Mouse (Mus musculus) thymus, postnatal 25 days (tissue): ENCODE measurements at regions not wholly inside any gene's neighbourhood (a gene's known extent, or its start where the extent isn't known, plus 50 kb on each side); places are given as distances from the start of the nearest gene placed in this dataset.

Experiments
- DNase-seq: peaks from one replicate; pipeline ENCODE4 v3.0.0; 2022

- no peak for DNase-seq
Observed at GRCm38 (mm10) chr13:35214219-35214618, 187.3 kb upstream of the Eci2 start.

DNA sequence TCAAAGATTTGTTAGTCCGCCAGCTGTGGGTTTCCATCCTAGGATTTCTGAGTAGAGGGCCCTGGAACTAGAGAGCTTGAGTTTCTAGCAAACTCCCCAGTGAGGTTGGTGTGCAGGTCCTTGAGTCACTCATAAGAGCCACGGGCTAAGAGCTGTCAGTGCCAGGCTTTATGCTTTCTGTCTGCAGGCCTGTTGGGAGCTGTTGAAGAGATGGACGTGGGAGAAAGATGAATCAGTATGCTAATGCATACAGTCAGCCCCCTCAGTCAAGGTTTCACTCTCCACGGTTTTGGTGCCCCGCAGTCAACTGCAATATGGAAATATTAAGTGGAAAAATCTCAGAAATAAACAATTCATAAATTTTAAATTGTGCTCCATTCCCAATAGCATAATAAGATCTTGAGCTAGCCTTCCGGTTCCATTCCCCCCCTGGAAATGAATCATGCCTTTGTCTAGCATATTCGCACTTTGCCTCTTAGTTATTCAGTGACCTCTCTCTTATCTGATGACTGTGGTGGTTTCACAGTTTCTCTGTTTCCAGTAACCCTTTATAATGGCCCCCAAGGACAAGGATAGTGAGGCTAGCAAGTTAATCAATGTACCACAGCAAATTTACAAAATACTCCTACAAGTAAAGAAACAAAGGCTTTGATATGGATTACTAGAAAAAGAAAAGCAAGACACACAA lies 199.4 kb upstream of the Eci2 start:
- no peak for DNase-seq

DNA sequence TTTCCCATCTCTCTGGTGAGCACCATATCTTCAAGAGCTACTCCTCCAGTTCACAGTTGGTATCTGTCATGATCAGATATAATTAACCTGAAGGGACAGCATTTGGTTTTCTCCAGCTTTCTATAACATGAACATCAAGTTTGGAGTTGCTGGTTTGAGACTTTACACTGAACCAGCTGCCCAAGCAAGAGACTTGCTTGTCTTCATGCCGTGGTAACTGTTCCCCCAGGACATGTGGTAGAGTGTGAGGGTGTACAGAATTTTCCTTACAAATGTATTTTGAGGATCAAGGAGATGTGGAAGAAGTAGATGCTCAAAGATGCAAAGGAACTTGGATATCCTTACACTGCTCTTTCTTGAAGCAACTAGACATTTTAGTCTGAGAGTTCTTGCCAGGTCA lies 200.0 kb upstream of the Eci2 start:
- DNase-seq = no peak

GRCm38 (mm10) chr13:35229601-35230000 lies 202.7 kb upstream of the Eci2 start:
- no peak for DNase-seq

- no peak for DNase-seq
Observed at GRCm38 (mm10) chr13:35233636-35234035, 206.7 kb upstream of the Eci2 start.

GRCm38 (mm10) chr13:35241443-35241842 lies 214.5 kb upstream of the Eci2 start:
- DNase-seq = no peak

DNA sequence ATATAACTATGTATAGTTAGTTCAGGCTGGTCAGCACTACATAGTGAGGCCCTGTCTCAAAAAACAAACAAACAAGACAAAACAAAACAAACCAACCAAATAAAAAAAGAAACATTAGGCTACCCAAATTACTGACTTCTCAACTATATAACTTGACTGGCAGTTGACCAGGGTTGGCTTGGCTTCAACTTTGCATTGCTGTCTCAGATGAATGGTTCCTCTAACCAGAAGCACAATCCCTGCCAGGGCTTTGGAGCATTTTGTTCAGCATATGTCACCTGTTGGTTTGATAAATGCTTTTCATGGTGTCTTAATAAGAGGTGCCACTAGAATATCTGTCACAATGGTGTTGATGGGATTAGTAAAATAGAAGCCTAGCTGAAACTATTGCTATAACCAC lies 217.1 kb upstream of the Eci2 start:
- no peak for DNase-seq

GRCm38 (mm10) chr13:35257386-35257785 lies 230.5 kb upstream of the Eci2 start:
- DNase-seq = no peak

DNA sequence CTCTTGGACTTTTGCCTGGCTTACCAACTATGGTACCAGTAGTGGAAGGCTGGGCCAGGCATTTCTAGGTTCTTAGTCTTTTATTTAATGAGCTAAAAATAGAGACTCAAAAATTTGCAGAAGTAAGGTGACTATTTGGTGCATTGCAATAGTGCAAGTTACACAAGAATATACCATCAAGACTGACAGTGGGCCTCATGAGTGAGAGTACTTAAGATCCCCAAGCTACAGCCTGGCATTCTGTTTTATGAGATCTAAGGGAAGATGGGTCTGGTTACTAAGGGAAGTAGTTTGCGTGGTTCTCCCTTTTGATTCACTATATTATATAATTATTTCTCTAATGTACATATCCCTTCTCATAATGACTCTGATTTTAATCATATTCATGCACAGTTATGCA lies 231.8 kb upstream of the Eci2 start:
- no peak for DNase-seq

DNA sequence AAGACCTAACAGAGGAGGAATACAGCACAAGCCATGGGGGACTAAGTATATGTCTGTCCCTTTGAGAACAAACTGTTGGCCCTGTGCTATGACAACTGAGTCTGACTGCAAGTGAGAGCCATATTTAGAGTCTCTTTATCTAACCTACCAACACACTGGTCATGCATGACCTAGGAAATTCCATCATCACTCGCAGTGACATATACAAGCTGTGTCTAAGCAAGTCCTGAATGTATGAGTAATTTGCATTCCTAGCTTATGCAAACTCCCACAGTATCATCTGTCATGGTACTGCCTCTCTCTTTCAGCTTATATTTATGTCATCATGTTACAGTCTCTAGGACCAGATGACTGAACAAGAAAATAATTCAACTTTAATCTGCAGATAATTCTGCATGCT lies 257.1 kb upstream of the Eci2 start:
- no peak for DNase-seq

- DNase-seq = no peak
Observed at GRCm38 (mm10) chr13:35302088-35302487, 275.2 kb upstream of the Eci2 start.

DNA sequence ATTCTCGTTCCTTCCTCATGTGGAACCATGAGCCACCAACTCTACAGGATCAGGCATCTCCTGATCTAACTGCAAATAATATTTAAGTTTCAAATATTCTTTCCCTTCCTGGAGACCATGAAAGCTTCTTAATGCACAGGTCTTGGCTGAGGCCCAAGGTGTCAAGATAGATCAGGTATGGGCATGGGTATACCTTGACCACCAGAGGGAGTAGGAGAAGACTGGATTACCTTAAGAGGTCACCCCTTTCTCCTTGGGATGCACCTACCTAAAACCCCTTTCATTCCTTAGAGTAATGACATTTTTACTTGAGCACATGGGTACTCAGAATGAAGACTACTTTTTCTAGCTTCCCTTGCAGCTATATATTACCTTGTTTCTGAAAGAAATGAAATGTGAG lies 289.9 kb upstream of the Eci2 start:
- DNase-seq = no peak

DNA sequence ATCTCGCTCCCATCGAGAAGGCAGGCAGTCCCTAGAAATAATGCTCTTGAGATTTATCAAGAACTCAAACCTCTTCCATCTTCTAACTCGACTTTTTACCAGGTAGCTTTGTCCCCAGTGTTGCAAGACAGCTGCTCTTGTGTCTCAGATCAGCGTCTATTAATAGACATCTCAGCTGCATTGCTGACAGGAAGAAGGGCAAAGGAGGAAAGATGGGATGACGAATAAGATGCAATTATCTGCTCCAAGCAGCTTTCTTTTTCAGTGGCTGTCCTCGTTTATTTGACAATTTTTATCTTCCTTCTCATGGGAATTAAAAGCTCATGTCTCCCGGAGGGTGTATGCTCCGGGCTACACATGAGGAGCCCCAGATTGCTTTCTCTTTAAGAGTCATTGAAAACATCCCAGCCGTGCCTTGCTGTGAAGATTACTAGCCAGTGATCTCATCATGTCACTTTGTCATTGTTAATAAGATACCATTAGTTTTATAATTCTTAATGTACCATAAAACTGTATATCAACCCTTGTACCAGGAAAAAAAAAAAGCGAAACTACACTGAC lies 299.9 kb upstream of the Eci2 start:
- no peak for DNase-seq

- no peak for DNase-seq
Observed at GRCm38 (mm10) chr13:35328320-35328719, 301.4 kb upstream of the Eci2 start.

DNA sequence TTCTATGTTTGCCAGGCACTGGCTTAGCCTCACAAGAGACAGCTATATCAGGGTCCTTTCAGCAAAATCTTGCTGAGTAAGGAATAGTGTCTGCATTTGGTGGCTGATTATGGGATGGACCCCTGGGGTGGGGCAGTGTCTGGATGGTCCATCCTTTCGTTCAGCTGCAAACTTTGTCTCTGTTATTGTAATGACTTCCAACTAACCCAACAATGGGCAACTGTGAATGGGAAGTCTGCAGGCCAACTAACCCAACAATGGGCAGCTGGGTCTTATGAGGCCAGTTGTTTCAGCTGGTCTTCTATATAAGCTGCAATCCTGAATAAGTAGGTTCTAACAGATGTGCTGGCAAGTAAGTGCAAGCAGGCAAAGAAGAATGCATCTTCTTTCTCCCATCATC lies 304.0 kb upstream of the Eci2 start:
- no peak for DNase-seq

GRCm38 (mm10) chr13:35345507-35346129 lies 314.0 kb upstream of the Cdyl start:
- DNase-seq = no peak

DNA sequence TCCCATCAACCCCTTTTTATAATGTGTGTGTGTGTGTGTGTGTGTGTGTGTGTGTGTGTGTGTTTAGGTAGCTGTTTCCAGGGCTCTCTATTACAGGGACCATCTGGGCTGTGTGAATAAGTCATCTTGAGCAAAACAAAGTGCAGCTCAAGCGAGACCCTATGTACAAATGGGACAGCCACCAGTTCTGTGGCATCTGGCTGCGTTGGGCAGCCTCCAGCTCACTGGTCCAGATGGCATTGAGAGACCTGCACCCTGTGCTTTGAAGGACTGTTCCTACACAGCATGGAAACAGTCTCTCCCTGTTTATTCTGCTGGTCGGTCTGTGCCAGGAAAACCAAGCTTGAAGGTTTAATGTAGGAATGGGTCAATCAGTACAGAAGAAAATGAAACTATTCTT lies 311.4 kb upstream of the Cdyl start:
- DNase-seq = no peak

DNA sequence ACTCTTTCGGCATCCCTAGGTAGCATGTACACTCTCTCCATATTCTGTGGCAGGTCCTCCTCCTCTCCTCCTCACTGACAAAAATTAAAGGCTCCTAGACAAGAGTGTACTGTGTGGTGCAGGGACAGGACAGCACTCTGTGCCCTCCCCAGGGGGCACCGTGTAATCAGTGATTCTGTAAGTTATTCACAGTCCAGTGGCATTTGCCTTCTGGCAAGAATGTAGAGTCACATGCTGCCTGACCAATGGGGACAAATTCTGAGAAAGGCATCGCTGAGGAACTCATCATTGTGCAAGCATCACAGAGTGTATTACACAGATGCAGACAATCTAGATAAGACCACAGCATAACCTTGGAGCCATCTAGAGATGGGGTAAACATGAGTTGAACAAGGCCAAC lies 300.3 kb upstream of the Cdyl start:
- no peak for DNase-seq

DNA sequence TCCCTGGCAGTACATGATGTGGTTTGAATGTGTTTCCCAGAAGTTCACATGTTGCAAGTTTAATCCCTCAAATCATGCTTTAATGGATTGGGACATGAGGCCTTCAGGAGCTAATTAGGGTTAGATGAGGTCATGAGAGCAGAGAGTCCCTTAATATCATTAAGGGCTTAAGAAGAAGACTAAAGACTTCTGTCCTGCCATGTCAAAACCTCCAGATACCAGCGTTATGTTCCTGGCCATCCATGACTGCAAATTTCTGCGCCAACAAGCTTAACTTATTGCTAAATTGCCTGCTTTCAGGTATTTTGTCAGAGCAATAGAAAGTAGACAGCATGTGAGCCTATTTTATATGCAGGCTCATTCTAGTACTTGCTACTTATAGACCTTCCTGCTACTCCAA lies 282.1 kb upstream of the Cdyl start:
- DNase-seq = no peak

DNA sequence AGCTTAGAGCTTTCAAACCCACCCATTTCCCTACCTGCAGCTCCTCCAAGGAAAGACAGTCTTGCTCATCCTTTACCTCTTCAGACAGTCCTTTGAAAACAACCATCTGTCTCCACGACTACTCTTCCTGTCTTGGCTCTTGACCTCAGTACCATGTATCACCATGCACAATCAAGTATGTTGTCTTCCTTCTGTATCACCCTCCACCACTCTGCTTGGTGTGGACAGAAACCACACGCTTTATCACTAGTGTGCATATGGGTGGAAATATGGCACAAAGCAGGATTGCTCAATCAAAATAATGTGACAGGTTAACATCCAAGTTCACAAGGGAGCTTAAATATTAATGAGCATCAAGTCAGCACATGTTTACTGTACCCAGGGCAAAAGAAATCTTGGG lies 280.1 kb upstream of the Cdyl start:
- DNase-seq = no peak

- DNase-seq = no peak
Observed at GRCm38 (mm10) chr13:35380224-35381009, 279.2 kb upstream of the Cdyl start.

GRCm38 (mm10) chr13:35381641-35382040 lies 278.0 kb upstream of the Cdyl start:
- no peak for DNase-seq

DNA sequence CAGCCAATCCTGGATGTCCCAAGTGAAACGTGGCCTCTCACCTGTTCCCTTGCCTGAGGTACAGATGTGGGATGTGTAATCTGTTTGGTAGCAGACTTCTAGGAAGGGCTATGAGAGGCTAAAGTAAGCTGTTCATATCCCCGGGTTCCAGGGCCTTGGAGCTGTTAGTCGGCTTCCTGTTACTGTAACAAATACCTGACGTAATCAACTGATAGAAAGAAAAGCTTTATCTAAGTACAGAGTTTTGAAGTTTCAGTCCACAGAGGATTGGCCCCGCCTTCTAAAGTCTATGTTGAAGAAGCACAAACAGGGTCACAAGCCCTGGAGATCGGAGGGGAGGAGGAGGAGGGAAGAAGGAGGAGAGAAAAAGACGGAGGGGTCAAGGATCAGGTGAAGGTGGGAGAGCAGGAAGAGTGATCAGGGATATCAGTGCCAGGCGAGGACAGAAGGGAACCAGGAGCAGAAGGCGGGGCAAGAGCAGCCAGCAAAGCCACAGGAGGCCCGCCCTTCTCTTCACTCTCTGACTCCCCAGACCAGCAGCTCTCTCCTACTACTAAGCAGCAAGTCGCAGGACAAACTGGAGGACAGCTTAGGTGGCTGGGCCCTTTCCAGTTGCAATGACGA lies 276.5 kb upstream of the Cdyl start:
- no peak for DNase-seq

- DNase-seq = no peak
Observed at GRCm38 (mm10) chr13:35383624-35384018, 276.0 kb upstream of the Cdyl start.
